Mouse (Mus musculus): ENCODE measurements around the gene Rin2. TPM values are rescaled to one million over a fixed set of nuclear protein-coding genes. Genes with fewer than 3 reads are reported as not detected.

Gene Rin2
- total RNA-seq, 2 experiments from 2014 or later: 20.6 to 27.9 TPM

DNA sequence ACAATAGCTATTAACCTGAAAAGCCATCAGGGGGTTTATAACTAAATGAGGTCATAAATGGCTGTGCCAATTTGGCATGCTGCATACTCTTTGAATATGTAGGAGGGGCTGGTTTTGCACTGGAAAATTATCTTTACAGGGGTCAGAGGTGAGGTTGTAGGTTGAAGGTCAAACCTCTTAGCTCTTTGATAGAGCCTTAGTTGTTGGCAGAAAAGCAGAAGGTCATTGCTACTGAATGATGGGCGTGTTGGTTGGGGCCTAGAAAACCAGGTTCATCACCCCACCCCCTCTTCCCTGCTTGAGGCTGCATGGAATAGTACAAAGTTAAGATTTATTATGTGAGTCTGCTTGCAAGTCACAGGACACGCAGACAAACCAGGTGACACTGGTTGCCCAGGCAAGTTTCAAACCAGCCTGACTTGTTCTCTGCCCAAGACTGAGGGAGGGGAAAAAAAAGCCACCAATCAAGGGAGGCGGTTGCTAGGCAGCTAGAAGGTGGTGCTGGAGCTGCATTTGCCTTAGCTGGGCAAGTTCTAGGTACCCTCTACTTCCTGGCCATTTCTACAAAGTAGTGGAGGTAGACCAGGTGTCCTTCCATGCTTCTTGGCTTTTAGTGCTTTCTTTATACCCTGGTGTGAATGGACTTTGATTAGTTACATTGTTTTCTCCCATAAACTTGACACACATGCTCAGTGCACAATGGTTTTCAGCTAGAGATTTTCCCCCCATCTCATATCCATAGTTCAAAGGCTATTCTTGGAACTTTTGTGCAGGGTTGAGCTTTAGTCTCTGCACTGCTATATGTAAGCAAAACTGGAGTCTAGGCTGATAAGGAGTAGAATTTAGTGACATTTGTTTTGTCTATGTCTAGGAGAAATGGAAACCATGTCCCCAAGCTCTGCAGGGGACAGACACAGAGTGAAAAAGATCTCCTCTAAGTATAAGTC, 148.0 kb downstream of the Rin2 start:
- DNase-seq: no peak
- intact Hi-C loops (cut with DNase I): no loop called here

DNA sequence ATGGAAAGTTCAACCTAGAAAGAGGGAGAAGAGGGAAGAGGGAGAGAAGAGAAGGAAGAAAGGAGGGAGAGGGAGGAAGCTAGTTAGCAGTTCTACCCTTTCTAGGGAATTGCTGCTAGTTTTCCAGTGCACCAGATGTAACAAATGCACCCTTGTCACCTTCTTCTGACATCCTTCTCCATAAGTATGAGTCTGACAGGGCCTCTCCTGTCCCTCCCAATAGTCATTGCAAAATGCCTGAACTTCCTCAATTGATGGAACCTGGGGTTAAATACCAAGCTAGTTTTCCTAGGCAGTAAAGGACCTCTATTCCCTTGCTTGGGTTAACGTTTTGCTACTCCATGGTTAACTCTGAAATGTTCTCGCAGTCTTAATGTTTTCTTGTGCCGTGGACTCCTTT, 149.7 kb downstream of the Rin2 start:
- no peak for DNase-seq
- intact Hi-C loops (cut with DNase I): no loop called here

DNA sequence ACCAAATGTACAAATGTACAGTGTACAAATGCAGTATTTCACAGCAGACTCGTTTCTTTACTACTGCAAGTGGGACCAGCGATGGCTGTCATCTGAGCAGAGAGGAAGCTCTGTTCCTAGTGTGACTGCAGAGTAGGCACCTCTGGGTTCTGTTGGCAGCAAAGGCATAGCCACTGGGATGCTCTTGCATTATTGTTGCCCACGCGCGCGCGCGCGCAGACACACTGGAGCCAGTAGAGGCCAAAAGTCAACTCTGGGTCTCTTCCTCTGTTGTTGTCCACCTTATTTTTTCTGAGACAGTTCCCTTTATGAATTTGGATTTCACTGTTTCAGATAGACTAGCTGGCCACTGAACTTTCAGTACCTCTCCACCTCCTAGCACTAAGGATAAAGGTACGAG, 150.2 kb downstream of the Rin2 start:
- no peak for DNase-seq
- intact Hi-C loops (cut with DNase I): no loop called here

DNA sequence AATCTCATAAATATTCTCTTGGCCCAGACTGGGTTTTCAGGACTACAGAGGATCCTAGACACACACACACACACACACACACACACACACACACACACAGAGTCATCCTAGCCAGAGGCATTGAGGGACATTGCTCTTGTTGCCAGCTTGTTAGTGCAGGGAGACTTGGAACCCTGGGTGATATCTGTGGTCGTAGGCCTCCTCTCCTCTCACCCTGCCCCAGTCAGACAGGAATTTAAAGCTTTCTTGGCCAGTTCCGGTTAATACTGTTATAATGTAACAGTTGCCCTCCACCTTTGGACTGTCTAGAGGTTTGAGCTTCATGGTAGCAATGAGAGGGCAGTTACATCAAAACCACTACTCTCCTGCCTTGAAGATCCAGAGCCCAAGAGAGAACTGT, 152.9 kb downstream of the Rin2 start:
- intact Hi-C loops (cut with DNase I): no loop called here

DNA sequence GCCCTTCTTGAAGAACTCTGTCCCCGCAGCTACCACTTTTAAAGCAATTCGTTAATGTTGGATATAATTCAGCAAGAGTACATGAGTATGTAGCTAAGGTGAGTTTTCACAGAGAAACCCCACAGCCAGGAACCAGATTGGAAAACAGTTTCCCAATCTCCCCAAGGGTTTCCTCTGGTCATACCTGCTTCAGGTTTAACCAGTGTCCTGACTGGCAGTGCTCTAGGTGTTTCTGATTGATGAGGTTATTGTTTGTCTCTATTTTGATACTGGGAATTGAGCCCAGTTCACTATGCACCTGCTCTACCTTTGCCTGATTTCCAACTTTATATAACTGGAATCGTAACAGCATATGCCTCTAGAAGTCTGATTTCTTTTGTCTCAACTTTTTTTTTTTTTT, 153.6 kb downstream of the Rin2 start:
- intact Hi-C loops (cut with DNase I): no loop called here
- DNase-seq: no peak

More for the DNA sequence above, 152.9 kb downstream of the Rin2 start:
- no peak for DNase-seq

DNA sequence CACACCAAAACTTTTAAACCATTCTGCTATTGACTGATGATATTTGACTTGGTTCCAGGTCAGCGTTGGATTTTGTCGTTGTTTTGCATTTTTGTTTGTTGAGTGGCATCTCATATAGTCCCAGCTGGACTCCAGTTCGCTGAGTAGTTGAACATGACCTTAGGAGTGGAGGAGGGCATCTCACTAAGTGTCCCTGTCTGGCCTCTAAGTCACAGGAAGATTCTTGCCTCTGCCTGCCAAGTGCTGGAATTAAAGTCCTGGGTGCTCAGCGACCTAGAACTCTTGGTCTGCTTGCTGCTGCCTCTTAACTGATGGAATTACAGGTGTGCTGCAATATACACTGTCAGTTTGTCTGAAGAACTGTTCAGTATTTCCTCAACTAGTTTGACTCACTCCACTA, 154.2 kb downstream of the Rin2 start:
- intact Hi-C loops (cut with DNase I): no loop called here
- DNase-seq: no peak

DNA sequence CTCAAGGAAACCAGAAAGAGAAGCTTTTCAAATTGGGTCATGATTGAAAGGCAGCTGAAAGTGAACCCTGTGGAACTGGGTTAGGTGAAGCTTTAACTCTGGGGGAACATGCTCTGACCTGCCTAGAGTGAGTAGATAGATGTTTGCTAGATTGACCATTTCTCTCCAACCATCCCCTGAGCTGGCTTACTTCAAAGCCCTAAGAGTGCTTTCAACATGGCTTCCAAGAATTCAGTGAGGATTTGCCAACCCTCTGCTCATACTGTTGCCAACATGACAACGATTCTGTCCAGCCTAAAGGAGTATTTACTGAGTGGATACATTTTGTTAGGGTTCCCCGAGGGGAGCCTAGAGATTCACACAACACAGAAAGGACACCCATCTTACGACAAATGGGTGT, 155.4 kb downstream of the Rin2 start:
- intact Hi-C loops (cut with DNase I): no loop called here
- DNase-seq: no peak

DNA sequence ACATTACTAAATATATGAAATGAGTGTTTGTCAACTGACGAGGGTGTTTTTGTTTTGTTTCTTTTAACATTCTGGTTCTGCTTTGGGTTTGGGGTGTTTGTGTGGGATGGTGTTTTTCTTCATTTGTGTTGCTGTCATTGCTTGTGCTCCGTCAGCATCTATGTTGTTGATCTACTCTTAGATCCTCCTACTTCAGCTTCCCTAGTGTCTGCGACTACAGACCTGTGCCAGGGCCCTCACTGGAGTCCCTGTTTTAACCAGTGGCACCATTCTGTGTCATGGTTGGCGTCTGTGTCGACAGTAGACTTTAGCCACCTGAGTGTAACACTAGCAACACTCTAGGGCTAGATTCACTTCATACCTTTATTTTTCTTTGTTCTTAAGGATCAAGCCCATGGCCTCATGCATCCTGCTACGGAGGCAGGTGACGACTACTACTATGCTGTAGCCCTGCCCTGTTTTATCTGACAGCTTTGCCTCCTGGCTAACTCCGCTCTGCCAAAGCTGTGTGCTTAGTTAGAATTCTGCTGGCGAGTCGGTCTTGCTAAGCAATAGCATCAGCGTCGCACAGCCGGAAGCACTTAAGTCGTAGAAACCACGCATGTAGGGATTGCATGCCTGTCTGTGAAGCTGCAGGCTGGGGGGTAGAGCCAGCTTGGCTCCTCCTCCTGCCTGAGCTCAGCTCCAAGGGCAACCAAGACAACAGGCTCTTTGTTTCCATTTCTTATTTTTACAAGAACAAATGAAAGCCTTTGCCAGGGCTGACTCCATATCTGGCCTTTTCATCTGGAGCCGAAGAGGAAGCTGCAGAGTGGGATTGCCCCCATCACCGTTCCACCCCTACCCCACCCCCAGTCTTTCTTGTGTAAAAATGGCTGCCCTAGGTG, 157.2 kb downstream of the Rin2 start:
- intact Hi-C loops (cut with DNase I): loop anchor here (2.0 kb wide), 1 partner anchor 29 kb away; no protein-coding TSS in a partner anchor
- peak; percentile 57 to 59 for DNase-seq

DNA sequence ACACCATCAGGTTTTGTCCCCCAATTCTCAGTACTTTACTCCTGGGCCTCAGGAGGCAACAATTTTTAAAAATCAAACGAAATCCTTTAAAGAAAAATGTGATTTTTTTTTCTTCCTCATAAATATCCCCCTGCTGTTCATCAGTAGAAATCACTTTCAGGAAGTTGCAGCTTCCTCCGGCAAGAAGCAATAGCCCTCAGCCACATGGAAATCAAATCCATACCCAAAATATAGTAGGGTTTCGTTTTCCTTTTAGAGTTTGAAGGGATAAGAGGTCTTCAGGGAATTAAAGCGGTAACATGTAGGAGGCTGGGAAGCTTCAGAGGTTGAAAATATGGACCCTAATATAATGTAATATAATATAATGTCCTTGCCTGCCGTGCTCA, 157.8 kb downstream of the Rin2 start:
- intact Hi-C loops (cut with DNase I): loop anchor here (2.0 kb wide), 1 partner anchor 28 kb away; no protein-coding TSS in a partner anchor
- no peak for DNase-seq

DNA sequence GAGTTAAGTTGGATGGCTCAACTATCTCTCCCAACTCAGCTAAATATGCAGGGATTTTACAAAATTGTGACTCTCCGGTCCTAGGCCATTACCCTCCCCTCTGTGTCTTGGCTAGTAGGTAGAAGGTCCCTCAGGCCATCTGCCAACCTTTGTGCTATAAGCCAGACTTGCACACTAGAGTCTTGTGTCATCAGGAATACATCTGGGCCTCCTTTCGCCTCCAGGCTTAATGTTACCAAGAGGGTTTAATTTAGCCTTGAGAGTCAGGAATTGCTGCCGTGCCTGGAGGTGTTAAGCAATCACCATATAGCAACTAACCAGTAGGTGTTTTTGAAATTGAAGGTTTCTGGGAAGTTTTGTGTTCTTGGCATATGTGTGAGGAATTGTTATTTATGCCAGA, 158.3 kb downstream of the Rin2 start:
- intact Hi-C loops (cut with DNase I): loop anchor here (2.0 kb wide), 1 partner anchor 27 kb away; no protein-coding TSS in a partner anchor
- DNase-seq: no peak

DNA sequence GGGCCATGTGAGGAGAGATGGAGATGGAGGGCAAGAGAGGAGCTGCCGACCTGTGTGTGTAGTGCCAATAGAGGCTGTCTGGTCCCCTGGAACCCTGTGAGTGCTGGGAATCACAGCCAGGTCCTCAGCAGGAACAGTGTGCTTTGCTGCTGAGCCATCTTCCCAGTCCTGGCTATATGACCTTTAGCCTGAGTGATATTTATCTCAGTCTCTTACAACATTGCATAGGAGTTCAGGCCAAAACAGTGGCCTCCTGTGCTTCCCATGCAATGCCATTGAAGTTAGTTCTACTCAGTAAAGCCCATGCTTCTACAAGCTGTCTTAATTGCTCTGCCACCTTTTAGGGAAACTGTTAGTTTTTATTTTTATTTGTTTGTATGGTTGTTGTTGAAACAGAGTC, 160.9 kb downstream of the Rin2 start:
- DNase-seq: no peak
- intact Hi-C loops (cut with DNase I): no loop called here

DNA sequence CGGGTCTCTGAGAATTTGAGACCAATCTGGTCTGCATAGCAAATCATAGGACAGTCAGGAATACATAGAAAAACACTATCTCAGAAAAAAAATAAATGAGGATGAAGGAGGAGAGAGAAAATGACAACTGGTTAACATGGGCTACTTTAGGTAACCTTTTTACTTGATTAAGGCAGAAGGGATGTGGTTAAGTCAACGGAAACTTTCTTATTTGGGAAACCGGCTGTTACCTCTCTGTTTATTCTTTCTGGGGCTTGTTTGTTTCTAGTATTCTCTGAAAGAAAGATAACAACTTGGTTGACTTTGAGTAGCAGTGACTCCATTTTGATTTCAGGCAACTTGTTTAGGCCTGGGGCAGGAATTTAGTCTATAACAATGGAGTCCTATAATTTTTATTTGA, 163.7 kb downstream of the Rin2 start:
- no peak for DNase-seq
- intact Hi-C loops (cut with DNase I): no loop called here

DNA sequence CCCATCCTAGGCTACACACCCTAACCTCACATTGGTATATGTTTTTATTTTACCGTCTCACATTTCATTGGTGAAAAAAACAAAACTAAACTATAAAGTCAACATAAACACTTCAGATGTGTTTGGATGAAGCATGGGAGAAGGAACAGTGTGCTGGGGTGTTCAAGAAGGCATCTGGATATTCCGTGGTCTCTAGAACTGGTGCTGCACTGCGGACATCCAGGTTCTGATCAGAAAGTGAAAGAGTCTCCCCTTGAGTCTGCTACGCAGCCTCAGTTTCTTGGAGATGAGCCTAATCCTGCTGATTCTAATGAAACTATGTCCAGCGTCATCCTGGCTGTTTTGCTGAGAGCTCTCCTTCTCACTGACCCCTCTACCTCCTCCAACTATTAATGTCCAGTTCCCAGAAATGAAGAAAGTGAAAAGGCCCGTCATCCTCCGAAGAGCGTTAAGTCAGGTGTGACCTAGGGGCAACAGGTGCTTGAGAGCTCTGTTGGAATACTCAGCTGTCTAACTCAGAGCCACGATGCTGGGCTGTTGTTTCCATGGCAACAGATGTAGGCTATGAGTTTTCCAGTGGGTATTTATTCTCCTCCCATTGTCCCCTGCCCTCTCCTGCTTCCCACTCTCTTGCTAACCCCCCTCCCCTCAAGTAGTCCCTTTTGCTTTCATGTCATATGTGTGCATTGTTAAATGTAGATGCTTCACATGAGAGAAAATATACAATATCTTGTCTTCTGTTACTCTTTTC, 164.7 kb downstream of the Rin2 start:
- no peak for DNase-seq

DNA sequence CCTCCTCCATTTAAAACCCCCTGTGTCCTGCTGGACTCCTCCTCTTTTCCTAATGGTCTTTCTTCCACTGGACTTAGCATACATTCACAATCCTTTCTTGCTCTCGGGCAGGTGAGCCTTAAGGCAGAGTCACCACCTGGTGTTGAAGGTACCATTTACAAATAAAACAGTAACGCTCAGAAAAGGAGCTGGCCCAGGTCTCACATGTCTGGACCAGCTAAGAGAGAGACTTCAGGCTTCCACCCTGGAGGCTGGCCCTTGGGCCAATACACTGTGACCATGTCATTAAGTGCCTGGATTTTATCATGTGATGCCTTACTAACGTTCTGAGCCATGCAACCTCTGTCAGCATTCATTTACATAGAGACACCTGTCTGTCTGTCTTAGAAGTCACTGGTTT, 165.3 kb downstream of the Rin2 start:
- intact Hi-C loops (cut with DNase I): no loop called here
- DNase-seq: no peak

More for the DNA sequence above, 164.7 kb downstream of the Rin2 start:
- intact Hi-C loops (cut with DNase I): no loop called here

DNA sequence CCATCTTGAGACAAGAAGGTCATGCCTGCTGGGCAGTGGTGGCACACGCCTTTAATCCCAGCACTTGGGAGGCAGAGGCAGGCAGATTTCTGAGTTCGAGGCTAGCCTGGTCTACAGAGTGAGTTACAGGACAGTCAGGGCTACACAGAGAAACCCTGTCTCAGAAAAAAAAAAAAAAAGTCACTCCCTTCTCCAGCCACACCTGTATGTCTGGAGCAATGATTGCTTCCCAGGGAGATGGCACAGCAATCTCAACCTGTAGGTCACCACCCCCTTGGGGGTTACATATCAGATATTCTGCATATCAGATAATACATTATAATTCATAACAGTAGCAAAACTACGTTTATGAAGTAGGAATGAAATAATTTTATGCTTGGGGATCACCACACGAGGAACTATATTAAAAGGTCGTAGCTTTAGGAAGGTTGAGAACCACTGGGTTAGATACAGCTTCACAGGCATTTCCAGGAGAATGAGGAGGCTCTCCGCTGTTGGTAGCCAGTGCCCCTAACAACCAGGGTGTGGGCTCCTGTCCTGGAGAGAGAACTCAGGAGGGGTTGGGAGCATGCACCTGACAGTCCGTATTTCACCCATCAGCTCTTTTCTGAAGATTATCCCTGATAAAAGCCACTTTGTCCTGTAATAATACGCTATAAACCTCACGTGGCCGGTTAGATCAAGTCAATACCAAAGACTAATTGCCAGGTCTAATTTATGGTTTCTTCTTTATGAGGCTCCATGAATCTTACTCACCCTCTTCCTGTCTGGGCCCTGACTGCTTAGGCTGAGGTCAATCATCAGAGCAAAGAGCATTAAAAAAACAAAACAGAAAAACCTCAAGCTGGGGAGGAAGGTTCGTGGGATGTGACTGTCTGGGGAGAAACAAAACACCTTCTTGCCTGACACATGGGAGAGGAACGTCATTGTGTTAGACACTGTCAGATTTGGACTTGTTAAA, 166.2 kb downstream of the Rin2 start:
- no peak for DNase-seq
- intact Hi-C loops (cut with DNase I): no loop called here

DNA sequence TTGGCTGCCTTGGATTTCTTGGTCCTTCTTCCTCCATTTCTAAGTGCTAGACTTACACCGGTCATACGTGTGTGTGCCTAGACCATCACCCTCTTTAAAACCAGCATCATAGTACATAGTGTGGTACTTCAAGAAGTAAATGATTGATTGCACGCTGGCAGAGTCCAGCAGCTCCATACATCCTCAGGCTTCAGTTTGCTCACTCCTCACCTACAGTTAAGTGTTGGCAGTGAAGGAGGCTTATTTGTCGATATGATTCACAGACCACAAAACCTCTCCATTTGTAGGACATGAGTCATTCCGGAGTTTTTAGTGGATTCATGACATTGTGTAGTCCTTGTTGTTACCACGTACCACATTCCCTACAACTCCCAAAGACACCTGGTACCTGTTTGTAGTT, 168.3 kb downstream of the Rin2 start:
- intact Hi-C loops (cut with DNase I): no loop called here
- no peak for DNase-seq

DNA sequence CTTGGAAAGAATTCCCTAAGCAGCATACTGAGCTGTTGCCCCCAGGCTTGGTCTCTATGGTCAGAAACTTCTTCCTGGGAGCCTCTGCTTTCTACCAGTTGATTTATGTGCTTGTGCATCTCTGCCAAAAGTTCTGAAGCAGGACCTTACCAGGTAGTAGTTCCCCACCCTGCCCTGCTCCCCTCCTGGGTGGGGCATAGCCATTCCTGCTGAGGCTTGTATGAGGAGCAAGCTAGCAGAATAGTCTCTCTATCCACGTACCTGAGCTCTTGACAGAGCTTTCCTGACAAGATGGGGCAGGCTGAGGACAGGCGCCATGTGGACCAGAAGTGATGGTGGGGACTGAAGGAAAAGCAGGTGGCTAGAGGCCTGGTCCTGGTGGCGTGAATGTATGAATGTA, 171.6 kb downstream of the Rin2 start:
- intact Hi-C loops (cut with DNase I): no loop called here
- no peak for DNase-seq

DNA sequence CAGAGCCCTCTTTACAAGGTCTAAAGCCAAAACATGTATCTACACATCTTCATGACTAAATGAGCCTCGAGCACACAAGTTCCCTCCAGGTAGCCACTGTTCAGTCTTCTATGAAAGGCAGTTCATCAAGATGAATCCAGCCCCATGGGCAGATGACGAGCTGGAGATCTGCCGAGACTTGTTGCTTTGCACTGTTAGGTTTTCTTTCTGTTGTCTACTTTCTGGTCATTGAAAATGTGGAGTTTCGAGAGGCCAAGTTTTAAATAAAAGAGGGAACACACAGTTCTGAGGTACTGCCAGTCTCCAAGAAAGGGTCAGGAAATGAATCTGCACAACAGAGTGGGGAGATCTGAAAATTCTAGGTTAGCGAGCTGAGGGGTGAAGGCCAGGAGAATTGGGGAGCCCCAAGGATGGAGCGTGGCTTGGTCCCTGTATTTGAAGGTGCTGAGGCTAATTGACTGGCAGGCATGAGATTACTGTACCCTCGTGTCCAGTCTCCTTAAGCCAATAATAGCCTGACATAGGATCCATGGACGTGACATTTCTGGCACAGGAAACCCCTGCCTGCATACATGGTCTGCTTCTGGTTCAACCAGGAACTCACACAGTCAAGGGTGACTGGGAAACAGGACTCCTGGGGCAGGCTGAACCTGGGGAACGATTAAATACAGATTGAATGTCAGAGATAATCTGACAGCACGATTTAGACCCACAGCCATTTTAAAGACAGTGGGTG, 174.3 kb downstream of the Rin2 start:
- intact Hi-C loops (cut with DNase I): no loop called here
- no peak for DNase-seq

DNA sequence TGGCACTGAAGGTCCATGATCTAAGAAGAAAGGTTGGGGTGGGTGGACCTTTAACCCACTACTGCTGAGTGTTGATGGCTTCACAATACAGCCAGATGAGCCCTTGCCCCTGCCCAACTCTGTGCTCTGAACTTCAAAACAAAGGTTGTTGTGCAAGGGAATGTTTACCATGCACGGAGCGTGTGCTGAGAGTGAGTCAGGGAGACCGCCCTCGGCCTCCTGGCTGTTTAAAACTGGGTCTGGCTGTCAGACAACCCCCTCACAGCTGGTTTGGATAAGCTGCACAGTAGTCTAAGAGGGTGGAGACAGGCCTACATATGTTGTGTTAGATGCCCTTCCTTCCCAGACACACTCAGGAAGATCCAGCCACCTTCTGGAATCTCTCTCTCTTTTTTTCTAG, 175.8 kb downstream of the Rin2 start:
- no peak for DNase-seq
- intact Hi-C loops (cut with DNase I): loop anchor here (5.0 kb wide), 1 partner anchor 37 kb away; no protein-coding TSS in a partner anchor
